Mouse (Mus musculus) ES-E14 (cell line): ENCODE data around the gene Pdcd6ip.

Experiments used
- CHD2 ChIP-seq: IDR thresholded peaks from 2 replicates; pipeline ENCODE4 v1.6.1; 2014; ENCODE audit warnings: mild to moderate bottlenecking, low read depth, low read length, inconsistent platforms
- HCFC1 ChIP-seq: IDR thresholded peaks from 2 replicates; pipeline ENCODE4 v1.6.1; 2012; ENCODE audit warnings: low read length, inconsistent platforms, borderline replicate concordance; ENCODE audit not compliant: insufficient read depth
- MAFK ChIP-seq: IDR thresholded peaks from 2 replicates; pipeline ENCODE4 v1.6.1; 2014; ENCODE audit warnings: mild to moderate bottlenecking, low read depth, low read length, inconsistent platforms; ENCODE audit not compliant: insufficient read depth
- ZNF384 ChIP-seq: IDR thresholded peaks from 2 replicates; pipeline ENCODE4 v1.6.1; 2012; ENCODE audit warnings: low read depth, low read length, inconsistent platforms

DNA sequence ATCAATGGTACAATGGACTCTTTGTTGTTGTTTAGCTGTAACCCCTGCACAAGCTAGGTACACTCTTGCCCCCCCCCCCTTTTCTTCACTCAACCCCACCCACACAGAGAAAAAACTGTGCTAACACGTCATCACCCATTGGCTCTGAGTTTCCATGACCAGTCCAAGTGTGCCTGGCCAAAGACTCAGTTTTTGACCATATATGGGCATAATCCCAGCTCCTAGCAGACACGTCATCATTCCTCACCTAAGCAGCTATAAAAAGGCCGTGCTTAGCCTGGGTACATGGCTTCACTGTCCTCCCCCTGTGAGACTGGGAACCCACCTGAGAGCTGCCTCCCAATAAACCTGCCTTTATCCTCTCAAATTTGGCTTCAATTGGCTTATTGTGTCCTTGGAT lies 18.1 kb upstream of the Pdcd6ip start:
- TF ChIP-seq ZNF384 (no peak), CHD2 (no peak), MAFK (no peak), HCFC1 (no peak)
